Mouse (Mus musculus): ENCODE measurements around the gene Gm49321.

DNA sequence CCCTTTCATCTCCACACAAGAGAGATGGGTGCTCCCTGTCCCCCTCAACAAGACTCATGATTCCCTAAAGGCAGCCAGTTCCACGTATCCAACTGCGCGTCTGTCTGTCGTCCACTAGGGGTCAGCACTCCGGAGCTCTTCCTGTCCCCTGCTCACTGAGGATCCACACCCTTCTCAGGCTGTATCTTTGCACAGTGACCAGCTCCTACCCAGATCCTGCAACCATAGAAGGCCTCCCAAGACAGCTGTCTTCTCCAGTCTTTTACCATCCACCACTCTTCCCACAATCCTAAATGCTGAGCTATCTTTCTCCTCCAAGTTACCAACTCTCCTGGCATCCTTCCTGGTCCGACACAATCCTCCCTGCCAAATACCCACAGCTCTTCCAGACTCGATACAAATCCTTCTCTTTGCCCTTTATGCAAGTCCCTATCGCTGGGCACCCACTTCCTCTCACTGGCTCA lies 72.0 kb downstream of the Gm49321 start:
- TF ChIP-seq POLR2A (IDR thresholded peaks at IDR 0.05; ENCODE audit: extremely low read depth, insufficient read depth, low read length) (no peak), CTCF (IDR thresholded peaks at IDR 0.05; ENCODE audit: extremely low read depth, insufficient read depth, low read length) (peak; percentile 74)

Measured in cortical plate, adult 2 months (tissue).